Mouse (Mus musculus): Measurements from ENCODE around the gene Nek3. TPM values are rescaled to one million over a fixed set of nuclear protein-coding genes. Genes with fewer than 3 reads are reported as not detected.

The Nek3 gene
- 9.8 and 10.0 TPM in 2 replicates for polyA plus RNA-seq (2016; fragmentation: Nextera tagmentation; extraction: Ambion mirVana)

DNA sequence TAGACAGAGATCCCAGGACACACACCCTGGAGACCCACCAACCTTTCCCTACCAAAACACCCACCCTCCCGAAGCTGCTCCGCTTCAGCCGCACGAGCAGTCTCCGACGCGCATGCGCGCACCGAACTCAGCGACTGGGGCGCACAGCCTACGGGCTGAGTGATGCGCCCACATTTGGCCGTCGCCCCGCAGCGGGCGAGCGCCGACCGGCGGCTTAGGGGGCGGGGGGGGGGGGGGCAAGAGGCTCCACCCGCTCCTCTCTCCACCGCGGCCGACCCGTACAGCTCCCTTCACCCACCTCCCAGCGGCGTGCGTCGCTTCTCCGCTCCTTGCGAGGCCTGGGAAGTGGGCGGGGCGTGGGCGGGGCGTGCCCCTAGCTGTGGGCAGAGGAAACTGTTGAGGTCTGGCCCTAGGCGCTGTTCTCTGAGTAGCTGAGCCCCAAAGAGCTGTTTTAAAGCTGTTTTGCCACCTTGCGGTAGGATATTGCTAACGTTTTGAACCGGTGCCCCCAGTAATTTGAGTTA, at the start of gene Nek3:
Gene Nek3 (minus strand): TSS at position 356 of the 524 bp plus-strand sequence.
- under 1% methylated on average over 41 of the region's 43 CpGs for WGBS
- H3K4me1 ChIP-seq: 0 out of 2 replicates have a peak, but pooled peaks cover 5% of the 10 kb centered on the region
- H3K4me2 ChIP-seq (replicated peaks): peak within 1 kb of the TSS; percentile 48
- no peaks in the 10 kb centered on the region for H3K27me3 ChIP-seq
- peak within 1 kb of the TSS; percentile 36 for H3K9ac ChIP-seq
- H3K36me3 ChIP-seq: peaks cover 18% of the 10 kb centered on the region
- peak within 1 kb of the TSS; percentile 59 for H3K4me3 ChIP-seq
- peak within 1 kb of the TSS; percentile 84 for H3K27ac ChIP-seq
- ATAC-seq (ENCODE audit: low FRiP score): peak; percentile 98
- H3K9me3 ChIP-seq (replicated peaks): no peaks in the 10 kb centered on the region

DNA sequence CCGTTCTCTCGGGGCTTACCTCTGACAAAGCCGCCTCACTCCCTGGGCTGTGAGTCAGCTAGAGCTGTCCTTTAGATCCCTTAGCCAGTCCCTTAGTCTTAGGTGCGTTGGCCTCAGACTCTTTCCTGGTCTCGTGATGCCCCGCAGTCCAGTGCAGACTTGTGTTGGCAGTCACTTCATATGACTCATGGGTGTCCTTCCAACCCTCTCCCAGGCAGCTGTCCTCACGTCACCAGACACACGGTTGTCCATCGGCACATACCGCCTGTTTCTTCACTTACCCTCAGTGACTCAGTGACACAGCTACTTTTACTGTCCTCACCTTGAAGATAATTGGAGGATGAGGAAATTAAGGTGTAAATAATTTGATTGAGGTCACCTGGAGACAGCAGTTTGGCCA, 48.6 kb upstream of the Nek3 start:
- no peak for ATAC-seq (ENCODE audit: low FRiP score)
- H3K27ac ChIP-seq: no peak overlapping the region
- no peak overlapping the region for H3K9ac ChIP-seq
- no peaks in the 10 kb centered on the region for H3K27me3 ChIP-seq
- H3K36me3 ChIP-seq: peaks cover 73% of the 10 kb centered on the region
- no peak overlapping the region for H3K4me3 ChIP-seq
- 96% methylated on average over 10 of the region's 10 CpGs for WGBS
- no peaks in the 10 kb centered on the region for H3K9me3 ChIP-seq (replicated peaks)
- H3K4me1 ChIP-seq: no peaks in the 10 kb centered on the region
- H3K4me2 ChIP-seq (replicated peaks): no peak overlapping the region

DNA sequence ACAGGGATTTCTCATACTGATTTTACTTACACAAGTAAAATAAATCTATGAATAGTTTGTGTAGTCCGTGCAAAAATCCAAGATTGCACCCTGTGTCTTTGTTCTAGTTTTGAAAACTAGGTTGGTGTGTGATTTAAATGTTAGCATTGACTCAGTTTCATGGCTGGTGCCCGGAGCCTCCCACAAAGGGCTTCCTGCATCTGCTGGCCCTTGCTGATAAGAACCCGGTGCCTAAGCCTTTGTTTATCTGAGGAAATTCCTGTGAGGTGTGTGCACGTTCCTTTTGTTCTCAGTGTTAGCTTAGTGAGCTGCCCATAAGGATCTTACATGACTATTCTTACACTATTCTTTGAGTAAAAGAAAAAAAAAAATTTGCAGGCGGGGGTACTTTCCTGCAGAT, 42.8 kb upstream of the Nek3 start:
- H3K27ac ChIP-seq: no peak overlapping the region
- no peak overlapping the region for H3K9ac ChIP-seq
- no peaks in the 10 kb centered on the region for H3K9me3 ChIP-seq (replicated peaks)
- no peak overlapping the region for H3K4me3 ChIP-seq
- H3K4me1 ChIP-seq: no peaks in the 10 kb centered on the region
- no peaks in the 10 kb centered on the region for H3K27me3 ChIP-seq
- no peak for ATAC-seq (ENCODE audit: low FRiP score)
- H3K36me3 ChIP-seq: peaks cover 53% of the 10 kb centered on the region
- no peak overlapping the region for H3K4me2 ChIP-seq (replicated peaks)
- 65% methylated on average over 5 of the region's 5 CpGs for WGBS

DNA sequence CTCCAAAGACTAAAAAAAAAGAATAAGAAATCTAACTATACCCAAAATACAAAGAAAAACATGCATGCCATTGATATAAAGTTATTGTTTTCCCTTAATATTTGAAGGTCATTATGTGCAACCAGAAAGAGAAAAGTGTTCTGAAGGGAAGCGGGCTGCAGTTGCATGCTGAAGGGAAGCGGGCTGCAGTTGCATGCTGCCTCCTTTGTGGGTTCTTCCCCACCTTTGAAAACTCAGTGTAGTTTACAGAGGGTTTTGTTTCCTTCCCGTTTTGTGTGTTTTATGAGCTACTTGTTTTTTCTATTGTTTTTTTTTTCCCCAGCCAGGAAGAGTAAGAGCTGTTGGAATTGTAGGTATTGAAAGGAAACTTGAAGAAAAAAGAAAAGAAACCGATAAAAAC, 41.3 kb upstream of the Nek3 start:
- 88% methylated on average over 4 of the region's 4 CpGs for WGBS

DNA sequence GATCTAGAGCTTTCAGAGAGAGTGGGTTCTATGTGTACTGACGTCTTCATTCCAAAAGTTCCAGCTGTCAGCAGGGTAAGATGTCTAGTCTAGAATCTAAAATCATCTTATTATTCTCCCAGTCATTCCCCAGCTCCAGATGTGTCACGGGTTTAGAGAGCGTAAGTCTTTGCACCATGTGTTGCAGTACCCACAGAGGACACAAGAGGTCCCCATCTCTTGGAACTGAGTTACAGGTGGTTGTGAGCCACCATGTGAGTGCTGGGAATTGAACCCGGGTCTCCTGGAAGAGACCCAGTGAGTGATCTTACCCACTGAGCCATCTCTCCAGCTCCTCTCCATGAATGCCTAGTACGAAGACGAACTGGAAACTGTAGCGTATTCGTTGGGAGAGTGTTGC, 33.2 kb upstream of the Nek3 start:
- Histone ChIP-seq H3K27me3 (no peaks in the 10 kb centered on the region), H3K4me1 (0 out of 2 replicates have a peak, but pooled peaks cover 3% of the 10 kb centered on the region), H3K36me3 (peaks cover 18% of the 10 kb centered on the region), H3K27ac (no peak overlapping the region), H3K9me3 (replicated peaks) (no peaks in the 10 kb centered on the region), H3K9ac (no peak overlapping the region), H3K4me3 (no peak overlapping the region), H3K4me2 (replicated peaks) (no peak overlapping the region)
- 98% methylated on average over 8 of the region's 8 CpGs for WGBS
- ATAC-seq (ENCODE audit: low FRiP score): no peak

More for the DNA sequence above, 41.3 kb upstream of the Nek3 start:
- no peaks in the 10 kb centered on the region for H3K27me3 ChIP-seq
- H3K36me3 ChIP-seq: peaks cover 47% of the 10 kb centered on the region
- no peak overlapping the region for H3K4me2 ChIP-seq (replicated peaks)
- no peaks in the 10 kb centered on the region for H3K9me3 ChIP-seq (replicated peaks)
- no peak overlapping the region for H3K4me3 ChIP-seq
- H3K4me1 ChIP-seq: no peaks in the 10 kb centered on the region
- H3K9ac ChIP-seq: no peak overlapping the region
- H3K27ac ChIP-seq: no peak overlapping the region
- no peak for ATAC-seq (ENCODE audit: low FRiP score)

DNA sequence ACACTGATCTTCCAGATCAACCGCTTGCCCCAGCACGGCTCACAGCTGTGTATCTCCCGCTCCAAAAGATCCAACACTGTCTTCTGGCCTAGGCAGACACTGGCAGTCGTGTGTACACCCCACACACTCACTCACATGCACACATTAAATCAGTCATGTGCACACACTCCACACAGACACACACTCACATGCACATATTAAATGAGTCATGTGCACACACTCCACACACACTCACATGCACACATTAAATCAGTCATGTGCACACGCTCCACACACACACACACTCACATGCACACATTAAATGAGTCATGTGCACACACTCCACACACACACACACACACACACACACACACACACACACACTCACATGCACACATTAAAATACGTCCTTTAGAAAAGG, 31.7 kb upstream of the Nek3 start:
- H3K4me1 ChIP-seq: peaks cover 12% of the 10 kb centered on the region
- H3K36me3 ChIP-seq: peaks cover 18% of the 10 kb centered on the region
- ATAC-seq (ENCODE audit: low FRiP score): no peak
- H3K4me2 ChIP-seq (replicated peaks): no peak overlapping the region
- H3K9ac ChIP-seq: no peak overlapping the region
- no peaks in the 10 kb centered on the region for H3K9me3 ChIP-seq (replicated peaks)
- H3K27ac ChIP-seq: no peak overlapping the region
- H3K4me3 ChIP-seq: no peak overlapping the region
- 94% methylated on average over 6 of the region's 6 CpGs for WGBS
- H3K27me3 ChIP-seq: no peaks in the 10 kb centered on the region

DNA sequence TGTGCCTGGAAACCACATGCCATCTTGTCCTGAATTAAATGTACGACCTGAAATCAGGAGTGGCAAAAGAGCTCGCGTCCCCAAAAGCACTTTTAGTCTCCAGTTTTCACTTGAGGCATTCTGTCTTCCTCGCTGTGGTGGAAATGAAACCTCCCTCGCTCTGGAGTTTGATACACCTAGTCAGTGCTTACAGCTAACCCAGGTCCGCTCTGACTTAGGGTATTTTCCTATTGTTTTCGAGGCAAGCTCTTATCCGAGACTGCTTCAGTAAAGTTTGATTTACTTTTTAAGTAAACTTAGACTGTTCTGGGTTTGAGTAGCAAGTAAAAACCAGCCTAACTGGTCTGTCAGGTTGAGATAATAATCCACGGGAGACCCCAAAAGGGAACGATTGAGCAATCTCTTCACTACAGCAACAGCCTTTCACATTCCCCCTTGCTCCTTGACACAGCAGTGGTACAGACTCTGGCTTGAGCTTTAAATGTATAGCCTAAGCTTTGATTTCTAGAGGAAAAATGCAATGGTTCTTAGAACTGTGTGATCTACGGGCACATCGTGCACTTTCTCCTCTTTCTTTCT, 27.3 kb upstream of the Nek3 start:
- 17% methylated on average over 12 of the region's 12 CpGs for WGBS
- Histone ChIP-seq H3K4me2 (replicated peaks) (peak overlapping the region; percentile 71), H3K27me3 (0 out of 2 replicates have a peak, but pooled peaks cover 3% of the 10 kb centered on the region), H3K4me1 (peaks cover 12% of the 10 kb centered on the region), H3K9me3 (replicated peaks) (no peaks in the 10 kb centered on the region), H3K9ac (peak overlapping the region; percentile 95), H3K36me3 (no peaks in the 10 kb centered on the region), H3K4me3 (peak overlapping the region; percentile 79), H3K27ac (peak overlapping the region; percentile 97)
- ATAC-seq (ENCODE audit: low FRiP score): no peak

DNA sequence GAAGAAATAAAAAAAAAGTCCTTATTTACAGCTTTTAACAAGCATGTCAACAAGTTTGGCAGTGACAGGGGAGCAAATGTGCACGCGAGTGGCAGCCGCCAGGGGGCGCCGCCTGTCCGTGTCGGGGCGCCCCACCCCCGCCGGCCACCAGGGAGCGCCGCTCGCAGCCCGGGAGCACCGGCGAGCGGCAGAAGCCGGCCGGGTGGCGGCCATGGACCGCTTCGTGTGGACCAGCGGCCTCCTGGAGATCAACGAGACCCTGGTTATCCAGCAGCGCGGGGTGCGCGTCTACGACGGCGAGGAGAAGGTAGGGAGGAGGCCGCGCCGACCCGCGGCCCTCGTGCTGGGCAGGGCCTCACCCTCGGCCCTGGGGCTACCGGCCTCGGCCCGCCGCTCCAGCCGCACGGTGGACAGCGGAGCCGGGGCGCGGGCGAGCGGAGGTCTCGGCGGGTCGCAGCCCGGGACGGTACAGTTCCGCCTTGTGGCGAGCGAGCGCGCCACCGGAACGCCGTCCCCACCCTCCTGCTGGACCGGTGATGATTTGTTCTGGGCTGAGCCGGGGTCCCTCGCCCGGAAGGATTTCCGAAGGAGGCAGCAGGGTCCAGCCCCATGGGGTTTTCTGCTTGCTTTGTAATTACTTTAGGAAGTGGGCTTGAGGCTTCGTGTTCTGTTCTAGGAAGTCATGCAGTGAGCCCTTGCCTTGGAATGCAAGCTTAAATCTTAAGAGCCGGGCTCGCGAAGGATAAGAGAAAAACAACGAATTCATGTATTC, 26.6 kb upstream of the Nek3 start, which contains the start of gene Vps36:
Gene Vps36 (plus strand): TSS at position 150 of the 772 bp plus-strand sequence.
- Histone ChIP-seq H3K4me2 (replicated peaks) (peak within 1 kb of the TSS; percentile 71), H3K4me3 (peak within 1 kb of the TSS; percentile 79), H3K36me3 (no peaks in the 10 kb centered on the region), H3K27ac (peak within 1 kb of the TSS; percentile 97), H3K27me3 (0 out of 2 replicates have a peak, but pooled peaks cover 3% of the 10 kb centered on the region), H3K9ac (peak within 1 kb of the TSS; percentile 95), H3K4me1 (peaks cover 12% of the 10 kb centered on the region), H3K9me3 (replicated peaks) (no peaks in the 10 kb centered on the region)
- under 1% methylated on average over 70 of the region's 73 CpGs for WGBS
- ATAC-seq (ENCODE audit: low FRiP score): peak; percentile 97

DNA sequence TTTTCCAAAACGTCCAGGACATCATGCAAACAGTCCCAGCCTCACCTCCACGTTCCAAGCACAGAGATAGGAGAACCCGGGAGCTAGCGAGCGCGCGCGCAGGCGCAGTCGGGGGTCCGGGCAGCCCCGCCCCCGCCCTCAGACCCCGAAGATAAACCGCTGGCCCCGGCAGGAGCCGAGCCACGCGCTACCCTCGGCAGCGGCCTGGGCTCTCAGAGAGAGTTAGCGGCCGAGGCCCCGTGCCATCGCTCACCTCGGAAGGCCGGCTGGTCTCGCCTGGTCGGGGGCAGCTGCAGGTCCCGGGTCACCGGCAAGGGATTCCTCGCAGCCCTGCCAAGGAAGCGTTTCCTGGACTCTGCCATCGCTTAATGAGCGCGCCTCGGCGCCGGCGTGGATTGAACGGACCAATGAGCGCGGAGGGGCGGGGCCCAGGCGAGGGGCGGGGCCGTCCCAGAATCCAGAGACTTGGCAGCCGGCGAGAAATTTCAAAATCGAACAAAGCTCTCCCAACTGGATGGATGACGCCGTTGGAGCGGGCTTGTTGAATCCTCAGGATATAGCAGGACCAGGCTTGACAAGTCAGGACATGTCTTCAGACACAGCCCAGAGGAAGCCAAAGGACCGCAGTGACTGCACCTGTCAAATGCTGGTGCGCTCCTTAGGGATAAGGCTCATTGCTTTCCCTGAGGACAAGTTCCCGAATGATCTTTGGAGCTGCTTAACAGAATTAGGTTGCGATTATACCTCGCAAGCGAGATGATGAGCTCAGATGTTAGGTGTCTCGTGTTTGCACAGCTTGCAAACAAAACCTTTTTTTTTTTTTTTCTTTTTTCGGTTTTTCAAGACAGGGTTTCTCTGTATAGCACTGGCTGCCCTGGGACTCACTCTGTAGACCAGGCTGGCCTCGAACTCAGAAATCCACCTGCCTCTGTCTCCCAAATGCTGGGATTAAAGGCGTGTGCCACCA, 19.5 kb upstream of the Nek3 start, which contains the start of gene Ckap2:
Gene Ckap2 (minus strand): TSS at position 389 of the 967 bp plus-strand sequence.
- H3K4me3 ChIP-seq: peak within 1 kb of the TSS; percentile 70
- peak within 1 kb of the TSS; percentile 67 for H3K4me2 ChIP-seq (replicated peaks)
- H3K27ac ChIP-seq: peak within 1 kb of the TSS; percentile 81
- ATAC-seq (ENCODE audit: low FRiP score): peak; percentile 98
- H3K27me3 ChIP-seq: 0 out of 2 replicates have a peak, but pooled peaks cover 3% of the 10 kb centered on the region
- no peaks in the 10 kb centered on the region for H3K36me3 ChIP-seq
- H3K4me1 ChIP-seq: peaks cover 7% of the 10 kb centered on the region
- peak within 1 kb of the TSS; percentile 71 for H3K9ac ChIP-seq
- H3K9me3 ChIP-seq (replicated peaks): no peaks in the 10 kb centered on the region
- WGBS: 3% methylated on average over 63 of the region's 63 CpGs

DNA sequence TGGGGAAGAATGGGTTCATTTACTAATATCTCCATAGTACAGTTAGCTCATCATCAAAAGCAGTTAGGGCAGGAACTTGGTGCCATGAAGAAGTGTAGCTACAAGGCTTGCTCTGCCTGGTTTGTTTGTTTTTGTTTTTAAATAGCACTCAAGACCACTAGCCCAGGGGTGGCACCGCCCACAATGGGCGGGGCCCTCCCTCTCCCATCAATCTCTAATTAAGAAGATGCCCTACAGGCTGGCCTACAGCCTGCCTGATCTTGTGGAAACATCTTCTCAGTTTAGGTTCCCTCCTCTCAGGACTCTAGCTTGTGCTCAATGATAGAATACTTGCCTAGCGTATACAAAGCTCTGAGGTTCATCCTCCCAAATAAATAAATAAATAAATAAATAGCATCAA, 18.6 kb upstream of the Nek3 start:
- Histone ChIP-seq H3K27me3 (0 out of 2 replicates have a peak, but pooled peaks cover 3% of the 10 kb centered on the region), H3K4me1 (peaks cover 7% of the 10 kb centered on the region), H3K9ac (peak overlapping the region; percentile 71; the same call in 1 of the 2 replicates), H3K4me3 (peak overlapping the region; percentile 70), H3K27ac (peak overlapping the region; percentile 81), H3K4me2 (replicated peaks) (peak overlapping the region; percentile 67), H3K9me3 (replicated peaks) (no peaks in the 10 kb centered on the region), H3K36me3 (0 out of 2 replicates have a peak, but pooled peaks cover 2% of the 10 kb centered on the region)
- under 1% methylated on average over 3 of the region's 3 CpGs for WGBS
- ATAC-seq (ENCODE audit: low FRiP score): peak; percentile 67

DNA sequence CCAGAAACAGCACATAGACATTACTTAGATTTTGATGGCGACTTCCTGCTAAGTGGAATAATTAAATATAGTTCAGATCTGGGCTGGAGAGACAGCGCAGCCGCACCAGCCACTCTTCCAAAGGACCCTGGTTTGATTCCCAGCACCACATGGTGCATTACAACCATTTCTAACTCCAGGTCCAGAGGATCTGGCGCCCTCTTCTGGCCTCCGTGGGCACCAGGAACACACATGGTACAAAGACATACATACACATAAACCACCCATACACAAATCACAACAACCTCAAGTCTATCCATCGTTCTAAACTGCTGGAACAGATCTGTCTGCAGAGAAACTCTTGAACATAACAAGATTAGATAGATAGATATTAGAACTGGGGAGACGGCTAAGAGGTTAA, 9.7 kb upstream of the Nek3 start:
- no peak for ATAC-seq (ENCODE audit: low FRiP score)
- no peak overlapping the region for H3K4me2 ChIP-seq (replicated peaks)
- no peak overlapping the region for H3K9ac ChIP-seq
- H3K27me3 ChIP-seq: no peaks in the 10 kb centered on the region
- no peak overlapping the region for H3K4me3 ChIP-seq
- H3K36me3 ChIP-seq: peaks cover 46% of the 10 kb centered on the region
- no peak overlapping the region for H3K27ac ChIP-seq
- no peaks in the 10 kb centered on the region for H3K4me1 ChIP-seq
- no peaks in the 10 kb centered on the region; the same call in 1 of the 2 replicates for H3K9me3 ChIP-seq (replicated peaks)
- WGBS: 96% methylated on average over 7 of the region's 7 CpGs
